Mouse (Mus musculus) G1E (cell line): ENCODE measurements around the gene Guf1.

Source experiments
- CTCF ChIP-seq: IDR thresholded peaks from 2 replicates; pipeline ENCODE4 v1.5.1; 2012; ENCODE audit warnings: low read depth, low read length, inconsistent platforms, mixed read lengths
- GATA1 ChIP-seq: IDR thresholded peaks from 2 replicates; pipeline ENCODE4 v1.6.1; 2012; ENCODE audit warnings: borderline replicate concordance, low read length, inconsistent platforms, mixed read lengths

DNA sequence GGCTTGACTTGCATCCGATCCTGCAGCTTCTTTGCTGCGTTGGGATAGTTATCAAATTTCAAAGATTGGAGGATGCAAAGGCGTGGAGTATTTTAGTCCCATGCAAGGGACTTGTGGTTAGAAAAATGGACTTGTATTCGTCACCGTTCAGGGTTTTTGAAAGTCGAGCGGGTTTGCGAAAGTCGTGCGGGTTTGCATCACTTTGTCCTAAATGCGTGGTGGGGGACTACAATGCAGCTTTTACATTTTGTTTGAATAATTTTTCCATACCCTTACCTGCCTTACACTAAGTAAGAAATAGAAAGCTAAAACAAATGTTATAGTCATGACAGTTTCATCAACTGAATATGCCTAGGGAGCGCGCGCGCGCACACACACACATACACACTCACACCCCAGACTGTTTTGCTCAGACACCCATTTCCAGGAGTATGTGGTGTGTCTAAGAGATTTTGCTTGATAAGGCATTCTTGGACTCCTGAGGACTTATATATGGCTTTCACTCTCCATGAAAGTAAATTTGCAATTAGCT is 747 bp downstream of the Guf1 start:
- no peak for TF ChIP-seq CTCF
- no peak for TF ChIP-seq GATA1
